Mouse (Mus musculus) liver, embryonic 15.5 days (tissue): ENCODE results near the gene Ccdc171. TPM values are rescaled to one million over a fixed set of nuclear protein-coding genes. Genes with fewer than 3 reads are reported as not detected.

Source experiments
- ATAC-seq: fragments of 200-750 bp; cut with Nextera tagmentation; 2 replicates; pipeline ENCODE4 v1.8.0; 2017; ENCODE audit warnings: moderate number of reproducible peaks, mild to moderate bottlenecking, moderate library complexity; ENCODE audit not compliant: insufficient read depth
- H3K27ac ChIP-seq: fragments of 300-500 bp; sonication (generic); replicated peaks from 2 replicates; pipeline ENCODE4 v1.5.1; 2015; ENCODE audit warnings: mild to moderate bottlenecking, inconsistent platforms
- H3K27me3 ChIP-seq: fragments of 300-500 bp; sonication (generic); 2 replicates; pipeline ENCODE4 v1.6.1; 2015; ENCODE audit warnings: mild to moderate bottlenecking, inconsistent platforms
- H3K36me3 ChIP-seq: fragments of 300-500 bp; sonication (generic); replicated peaks from 2 replicates; pipeline ENCODE4 v1.6.1; 2015; ENCODE audit warnings: moderate library complexity, mild to moderate bottlenecking, inconsistent platforms
- H3K4me1 ChIP-seq: fragments of 300-500 bp; sonication (generic); replicated peaks from 2 replicates; pipeline ENCODE4 v1.6.1; 2015; ENCODE audit warnings: inconsistent platforms
- H3K4me2 ChIP-seq: fragments of 300-500 bp; sonication (generic); 2 replicates; pipeline ENCODE4 v1.6.1; 2015; ENCODE audit warnings: moderate library complexity, mild to moderate bottlenecking, inconsistent platforms
- H3K4me3 ChIP-seq: fragments of 300-500 bp; sonication (generic); replicated peaks from 2 replicates; pipeline ENCODE4 v1.5.1; 2015; ENCODE audit warnings: mild to moderate bottlenecking, inconsistent platforms
- H3K9ac ChIP-seq: fragments of 300-500 bp; sonication (generic); 2 replicates; pipeline ENCODE4 v1.6.1; 2015; ENCODE audit warnings: moderate library complexity, mild to moderate bottlenecking, inconsistent platforms
- H3K9me3 ChIP-seq: fragments of 300-500 bp; sonication (generic); replicated peaks from 2 replicates; pipeline ENCODE4 v1.6.1; 2016; ENCODE audit warnings: inconsistent platforms
- WGBS: fragments of 180-500 bp; shearing (Covaris S2); methylation state at CpG from one replicate; pipeline ENCODE4 v1.1.7; 2015; ENCODE audit warnings: mixed read lengths; ENCODE audit not compliant: insufficient replicate concordance; 5-methylcytosine and 5-hydroxymethylcytosine counted together
- polyA plus RNA-seq: library from polyadenylated mRNA; unstranded; fragments of >200 nt; fragmentation: Nextera tagmentation; extraction: Ambion mirVana; gene quantifications from 2 replicates; pipeline ENCODE4 v1.2.1, GENCODE M21; 2015

Gene Ccdc171
- polyA plus RNA-seq, 1 experiment from 2014 or later, result 1.0 TPM

DNA sequence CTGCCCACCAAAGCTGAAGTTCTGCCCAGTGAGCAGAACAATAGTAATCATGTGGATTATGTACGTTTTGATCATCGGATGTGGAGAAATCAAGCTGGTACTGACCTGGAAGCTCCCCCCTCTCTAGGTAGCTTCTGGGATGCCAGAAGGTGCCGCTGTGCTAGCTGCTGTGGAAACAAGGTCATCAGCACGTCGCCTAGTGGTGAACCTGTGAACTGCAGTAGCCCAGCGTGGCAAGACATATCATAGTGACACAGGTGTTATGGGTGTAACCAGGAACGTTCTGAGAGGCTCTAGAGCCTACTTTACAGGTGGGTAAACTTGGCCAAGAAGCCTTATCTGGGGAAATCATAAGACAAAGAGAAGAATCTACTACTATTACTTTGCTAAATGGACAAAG lies 351.3 kb downstream of the Ccdc171 start:
- Histone ChIP-seq H3K4me3 (no peak overlapping the region), H3K9ac (no peak overlapping the region), H3K27ac (no peak overlapping the region), H3K27me3 (no peaks in the 10 kb centered on the region), H3K4me1 (no peaks in the 10 kb centered on the region), H3K36me3 (no peaks in the 10 kb centered on the region), H3K9me3 (no peaks in the 10 kb centered on the region), H3K4me2 (no peak overlapping the region)
- no peak for ATAC-seq
- WGBS, result 48% methylated on average over 7 of the region's 7 CpGs

DNA sequence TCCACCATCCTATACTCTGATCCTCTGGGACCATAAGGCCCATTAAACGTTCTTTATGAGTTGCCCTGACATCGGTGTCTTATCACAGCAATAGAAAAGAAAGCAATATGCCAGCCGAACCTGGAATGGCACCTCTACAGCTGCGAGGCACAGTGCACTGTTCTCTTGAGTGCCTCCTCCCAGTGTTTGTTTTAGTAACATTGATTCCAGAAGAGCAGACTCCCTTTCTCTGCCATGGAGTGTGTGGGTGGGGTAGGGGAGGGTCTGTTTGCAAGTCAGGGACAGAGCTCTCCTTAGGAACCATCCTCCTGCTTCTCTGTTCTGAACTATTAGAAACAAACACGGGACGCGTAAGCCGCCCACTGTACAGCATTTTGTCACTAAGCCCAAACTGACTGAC lies 352.9 kb downstream of the Ccdc171 start:
- Histone ChIP-seq H3K27ac (no peak overlapping the region), H3K27me3 (no peaks in the 10 kb centered on the region), H3K4me1 (no peaks in the 10 kb centered on the region), H3K4me2 (no peak overlapping the region), H3K9ac (no peak overlapping the region), H3K36me3 (no peaks in the 10 kb centered on the region), H3K4me3 (no peak overlapping the region), H3K9me3 (no peaks in the 10 kb centered on the region)
- ATAC-seq, result no peak
- 72% methylated on average over 8 of the region's 8 CpGs for WGBS

DNA sequence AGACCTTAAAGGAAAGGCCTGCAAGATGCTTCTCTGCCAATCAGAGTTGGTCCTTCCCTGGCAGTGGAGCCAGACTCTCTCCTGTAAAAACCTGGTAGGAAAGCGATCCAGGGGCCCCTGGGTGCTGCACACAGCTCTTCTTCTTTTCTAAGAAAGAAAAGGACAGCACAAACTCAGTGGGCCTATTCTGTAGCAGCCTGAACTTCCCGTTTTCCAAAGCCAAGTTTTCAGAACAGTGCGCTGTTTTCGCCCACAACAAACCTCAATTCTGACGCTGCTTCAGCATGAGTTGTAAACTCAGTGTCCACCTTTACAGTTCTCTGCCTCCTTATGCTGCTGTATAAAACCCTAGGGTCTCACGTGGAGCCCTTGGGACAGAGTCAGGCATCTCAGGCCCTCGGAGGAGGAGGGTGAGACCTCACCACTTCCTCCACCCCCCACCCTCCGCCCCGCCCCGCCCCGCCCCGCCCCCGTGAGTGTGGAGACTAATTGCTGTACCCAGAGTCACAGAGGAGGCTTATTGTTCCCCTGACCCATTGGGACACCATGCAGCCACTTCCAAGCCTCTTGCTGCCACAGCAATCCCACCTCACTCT lies 363.2 kb downstream of the Ccdc171 start:
- Histone ChIP-seq H3K4me1 (no peaks in the 10 kb centered on the region), H3K4me3 (no peak overlapping the region), H3K9ac (no peak overlapping the region), H3K4me2 (no peak overlapping the region), H3K27ac (no peak overlapping the region), H3K27me3 (no peaks in the 10 kb centered on the region), H3K9me3 (no peaks in the 10 kb centered on the region), H3K36me3 (no peaks in the 10 kb centered on the region)
- 25% methylated on average over 13 of the region's 13 CpGs for WGBS
- no peak for ATAC-seq

DNA sequence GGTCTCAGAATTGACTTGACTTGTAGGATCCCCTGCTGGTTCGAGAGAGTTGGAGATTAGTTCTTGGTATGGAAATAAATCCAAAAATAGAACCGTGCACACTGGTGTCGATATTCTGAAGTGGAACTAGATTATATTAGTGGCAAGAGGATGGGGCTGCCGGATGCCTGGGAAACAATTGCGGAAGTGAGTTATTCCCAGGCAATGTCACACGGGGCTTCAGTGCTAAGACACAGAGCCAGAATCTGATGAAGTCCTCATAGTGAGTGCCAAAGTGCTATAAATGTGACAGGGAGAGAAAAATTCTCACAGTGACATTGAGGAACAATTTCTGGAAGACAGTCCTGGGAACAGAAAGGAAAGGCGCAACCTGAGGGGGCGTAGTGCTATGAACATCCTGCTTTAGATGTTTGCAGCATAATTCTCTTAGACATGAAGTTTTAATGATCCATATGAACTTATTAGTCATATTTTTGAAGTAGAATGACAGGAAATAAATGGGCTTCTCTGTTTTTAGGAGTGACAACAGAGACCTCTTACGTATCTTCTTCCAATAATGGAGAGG lies 376.8 kb downstream of the Ccdc171 start:
- WGBS, result 67% methylated on average over 9 of the region's 9 CpGs
- Histone ChIP-seq H3K4me2 (no peak overlapping the region), H3K4me1 (no peaks in the 10 kb centered on the region), H3K36me3 (no peaks in the 10 kb centered on the region), H3K9ac (no peak overlapping the region), H3K9me3 (no peaks in the 10 kb centered on the region), H3K27ac (no peak overlapping the region), H3K27me3 (no peaks in the 10 kb centered on the region), H3K4me3 (no peak overlapping the region)
- ATAC-seq, result no peak

Other genes with a start within 250 kb of the Ccdc171 start
- gene Ttc39b, start 201.3 kb upstream of the Ccdc171 start, polyA plus RNA-seq, result 1.5 and 1.8 TPM in 2 replicates
- 8.6 and 8.7 TPM in 2 replicates for gene Snapc3, start 107.8 kb upstream of the Ccdc171 start, polyA plus RNA-seq
- gene Psip1, start 39.1 kb upstream of the Ccdc171 start, polyA plus RNA-seq, result 37.1 and 42.8 TPM in 2 replicates